Mouse (Mus musculus) cerebellum, postnatal 4 days (tissue): ENCODE data around the gene Rtn1.

Source experiments
- DNase-seq, 2 experiments: peaks; one replicate each; pipeline ENCODE4 v3.0.0; 2022; ENCODE audit warnings: low spot score in 2 of 2, mixed read lengths in 1 of 2

Gene Rtn1

DNA sequence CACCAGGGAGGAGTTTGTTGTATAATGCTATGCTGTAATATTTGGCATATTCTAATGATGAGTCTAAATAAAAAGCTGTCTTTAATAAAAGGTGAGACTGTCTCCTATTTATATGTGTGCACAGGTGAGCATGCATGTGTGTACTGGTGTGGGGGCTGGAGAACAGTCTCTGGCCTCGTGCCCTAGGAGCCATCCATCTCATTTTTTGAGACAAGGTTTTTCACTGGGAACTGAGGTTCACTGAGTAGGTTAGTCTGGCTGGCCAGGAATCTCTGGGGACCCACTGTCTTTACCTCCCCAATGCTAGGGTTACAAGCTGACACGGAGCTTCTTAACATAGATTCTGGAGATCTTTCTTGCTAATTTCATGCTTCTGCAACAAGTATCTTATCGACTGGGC lies 176.7 kb downstream of the Rtn1 start:
- no peak for DNase-seq

DNA sequence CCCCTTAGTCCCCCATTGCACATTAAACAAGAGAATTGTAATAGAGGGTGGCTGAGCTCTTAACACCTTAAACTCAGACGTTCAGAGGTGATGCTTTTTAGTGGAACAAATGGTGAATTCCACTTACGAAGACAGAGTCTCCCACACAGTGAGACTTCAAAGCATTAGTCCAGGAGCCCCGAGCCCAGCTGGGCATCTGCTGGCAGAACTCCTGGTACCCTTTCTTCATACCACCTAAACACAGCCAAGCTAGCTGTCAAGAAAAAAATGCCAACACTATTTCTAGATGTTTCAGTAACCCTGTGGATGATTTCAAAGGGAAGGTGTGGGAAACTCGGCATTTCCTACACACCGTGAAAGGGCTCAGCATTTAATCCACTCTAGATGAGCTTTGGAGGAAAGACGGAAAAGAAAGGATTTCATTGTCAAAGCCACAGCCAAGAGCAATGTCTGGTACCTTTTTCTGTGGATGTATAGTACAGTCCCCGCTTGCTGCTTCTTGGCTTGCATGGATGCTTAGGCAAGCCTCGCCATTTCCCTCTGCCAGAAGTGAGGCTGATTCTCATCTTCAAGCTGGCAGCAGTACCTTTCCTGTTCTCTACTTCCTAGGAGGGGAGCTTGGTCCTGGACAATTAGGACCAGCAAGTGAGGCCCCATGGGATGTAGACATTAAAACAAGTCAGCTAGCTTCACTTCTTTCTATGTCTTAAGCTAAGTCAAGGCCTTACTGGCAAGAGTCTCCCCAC lies 179.2 kb downstream of the Rtn1 start:
- no peak for DNase-seq

DNA sequence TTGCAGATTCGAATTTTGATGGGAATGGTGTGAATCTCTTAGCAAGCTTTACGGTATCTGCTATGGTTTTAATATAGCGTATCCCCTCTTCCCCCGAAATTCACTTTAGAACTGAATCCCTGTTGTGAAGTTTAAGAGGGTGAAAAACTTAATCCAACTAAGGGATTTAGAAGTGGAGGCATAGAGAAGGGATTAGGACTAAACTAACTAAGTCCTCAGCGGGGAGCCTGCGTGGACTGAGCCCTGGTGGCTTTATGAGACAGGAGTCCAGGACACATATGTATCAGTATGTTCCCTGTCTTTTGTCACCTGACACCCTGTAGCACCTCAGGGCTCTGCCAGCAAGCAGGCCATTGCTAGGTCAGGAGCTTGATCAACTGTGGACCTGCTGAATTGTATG lies 181.1 kb downstream of the Rtn1 start:
- DNase-seq, result no peak

DNA sequence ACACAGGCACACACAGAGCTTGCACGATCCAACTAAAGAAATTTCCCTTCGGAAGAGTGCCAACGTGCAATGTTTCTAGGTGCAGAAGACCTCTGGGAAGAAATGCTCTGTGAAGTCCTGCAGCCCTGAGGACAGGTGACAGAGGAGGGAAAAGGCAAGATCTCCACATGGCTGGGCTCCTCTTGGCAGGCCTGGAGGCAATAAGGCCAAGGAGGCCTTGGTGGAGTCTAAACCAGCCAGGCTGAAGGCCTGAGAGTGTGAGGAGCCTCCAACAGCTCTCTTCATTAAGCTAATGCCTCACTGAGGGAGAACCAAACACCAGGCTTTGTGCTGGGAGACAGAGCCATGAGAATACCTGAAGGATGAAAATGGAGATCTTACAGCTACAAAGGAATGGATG lies 183.5 kb downstream of the Rtn1 start:
- DNase-seq, result no peak

DNA sequence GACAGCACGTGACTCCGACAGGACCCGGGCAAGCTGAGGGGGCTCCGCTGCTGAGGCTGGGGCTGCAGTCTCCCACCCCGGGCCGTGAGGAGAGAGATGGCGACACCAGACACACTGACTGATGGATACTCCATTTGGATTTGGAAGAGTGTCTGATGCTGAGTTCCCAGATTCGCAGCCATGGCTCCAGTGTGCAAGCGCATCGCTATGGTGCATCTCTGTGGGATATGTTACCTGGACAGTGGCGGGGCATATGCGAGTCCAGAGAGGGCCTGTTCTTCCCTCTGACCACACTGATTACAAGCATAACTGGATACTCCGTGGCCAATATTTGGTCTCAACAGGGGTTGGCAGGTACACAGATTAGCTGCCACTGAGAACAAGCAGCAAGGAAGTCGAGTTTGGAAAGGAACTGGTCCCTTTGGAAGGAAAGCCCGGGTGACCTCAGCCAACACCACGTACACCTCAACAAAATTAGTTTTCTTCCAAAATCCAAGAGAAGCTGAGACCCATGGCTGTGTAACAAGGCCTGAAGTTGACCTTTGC lies 185.2 kb downstream of the Rtn1 start:
- DNase-seq, result no peak

DNA sequence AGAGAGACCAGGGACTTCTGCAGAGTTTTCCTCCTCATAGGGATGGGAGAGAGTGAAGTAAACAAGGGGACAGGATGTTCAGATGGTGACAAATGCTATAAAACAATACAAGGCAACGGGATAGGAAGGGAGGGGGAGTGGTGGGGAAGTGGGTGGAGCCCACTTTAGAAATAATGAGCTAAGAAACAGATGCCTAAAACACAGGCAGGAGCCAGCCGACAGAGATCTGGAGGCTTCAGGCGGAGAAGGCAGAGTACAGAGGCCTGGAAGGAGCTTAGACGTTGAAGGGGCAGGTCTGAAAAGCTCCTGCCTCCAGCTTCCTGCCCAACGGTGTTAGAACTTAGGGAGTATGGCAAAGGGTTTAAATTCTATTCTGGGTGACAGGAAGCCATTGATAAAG lies 195.3 kb downstream of the Rtn1 start:
- no peak for DNase-seq

DNA sequence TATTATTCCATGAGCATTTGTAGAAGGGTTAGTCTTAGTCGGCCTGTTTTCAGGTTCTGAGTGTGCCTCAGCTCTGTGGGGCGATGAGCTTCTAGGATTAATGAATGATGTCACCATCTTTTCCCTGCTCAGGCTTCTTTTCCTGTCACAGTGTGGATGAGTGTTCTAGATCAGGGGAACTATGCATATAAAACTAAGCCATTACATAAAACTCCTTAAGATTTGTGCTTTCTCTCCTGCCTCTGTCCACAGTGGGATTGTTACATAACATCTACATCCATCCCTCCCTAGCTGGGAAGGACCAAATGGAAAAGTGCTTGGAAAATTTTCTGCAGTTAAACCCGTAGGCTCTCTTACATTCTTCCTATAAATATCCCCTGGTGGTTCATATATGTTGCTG lies 208.0 kb downstream of the Rtn1 start:
- no peak for DNase-seq

DNA sequence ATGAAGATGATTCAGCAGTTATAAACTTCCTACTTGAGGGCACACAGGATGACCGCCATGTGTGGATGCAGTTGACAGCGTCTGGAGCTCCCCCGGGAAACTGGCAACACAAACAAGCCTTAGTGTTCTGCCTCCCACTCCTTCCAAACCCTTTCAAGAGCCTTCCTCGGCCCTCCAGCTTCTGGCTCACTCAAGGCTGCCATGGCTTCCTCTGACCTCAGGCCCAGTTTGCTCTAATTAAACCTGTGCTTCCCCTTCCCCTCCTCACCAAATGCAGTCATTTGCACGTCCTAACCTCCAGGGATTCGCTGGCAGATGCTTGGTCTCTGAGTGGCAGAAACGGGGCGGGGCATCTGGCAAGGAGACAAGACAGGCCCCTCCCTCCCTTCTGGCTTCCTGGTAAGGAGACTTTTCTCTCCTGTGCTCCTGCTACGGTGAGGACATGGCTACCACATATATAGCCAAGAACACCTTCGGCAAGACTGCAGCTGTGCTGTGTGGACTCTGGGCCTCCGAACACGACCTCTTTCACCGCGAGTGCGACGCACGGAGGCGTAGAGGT lies 210.8 kb downstream of the Rtn1 start:
- DNase-seq, result peak; percentile 26 to 71

DNA sequence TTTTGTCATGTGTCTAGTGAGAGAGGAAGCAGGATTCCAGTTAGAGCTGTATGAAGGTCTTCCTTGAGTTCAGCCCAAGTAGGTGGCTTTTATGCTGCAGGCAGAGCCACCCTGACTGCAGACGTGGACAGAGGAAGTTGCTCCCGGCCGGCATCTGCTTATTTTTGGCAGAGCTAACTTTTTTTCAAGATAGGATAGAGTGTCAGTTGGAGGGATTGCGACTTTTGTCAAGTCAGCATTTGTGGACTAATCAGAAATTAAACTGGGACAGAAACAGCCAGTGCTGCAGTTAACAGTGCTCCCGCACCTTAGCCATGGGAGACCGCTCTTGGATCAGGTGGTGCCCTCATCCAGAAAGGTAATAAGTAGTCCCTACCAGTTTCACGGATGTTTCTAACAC lies 211.4 kb downstream of the Rtn1 start:
- DNase-seq, result no peak

DNA sequence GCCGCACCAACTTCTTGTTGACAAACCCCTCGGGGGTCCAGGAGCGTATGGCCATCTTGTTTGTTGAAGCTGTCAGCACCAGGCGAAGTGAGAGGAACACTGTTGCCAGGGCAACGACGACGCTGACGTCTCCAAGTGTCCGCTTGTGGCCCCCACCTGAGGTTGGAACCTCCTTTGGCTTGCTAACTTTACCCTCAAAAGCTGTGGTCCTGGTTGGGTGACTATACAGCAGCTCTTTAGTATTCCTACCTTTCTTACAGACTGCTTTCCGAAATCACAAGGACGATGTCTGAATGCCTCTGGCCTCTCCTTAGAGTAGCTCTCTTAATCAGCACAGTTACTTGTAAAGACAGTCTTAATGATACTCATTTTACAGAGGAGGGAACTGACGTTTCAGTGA lies 223.9 kb downstream of the Rtn1 start, which contains the start of gene Ccdc175:
Ccdc175 (minus strand) TSS at position 101 of the 400 bp plus-strand sequence.
- DNase-seq, result no peak

DNA sequence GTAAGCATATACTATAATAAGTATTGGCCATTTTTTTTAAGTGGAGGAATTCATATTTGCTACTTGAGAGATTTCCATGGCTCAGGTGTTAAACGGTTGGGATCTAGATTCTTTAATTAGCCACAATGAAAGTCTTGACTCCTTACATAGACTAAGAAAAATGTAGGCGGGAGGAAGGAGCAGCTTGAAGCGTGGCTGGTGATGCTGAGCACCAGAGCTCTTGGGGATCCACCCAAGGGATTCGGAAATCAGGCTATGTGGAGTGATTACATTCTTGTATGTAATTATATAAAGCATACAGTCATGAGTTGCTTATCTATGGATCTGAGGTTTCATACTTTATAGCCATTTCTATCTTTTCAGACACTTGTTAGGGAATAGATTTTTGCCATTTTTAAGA lies 229.3 kb downstream of the Rtn1 start:
- DNase-seq, result no peak

DNA sequence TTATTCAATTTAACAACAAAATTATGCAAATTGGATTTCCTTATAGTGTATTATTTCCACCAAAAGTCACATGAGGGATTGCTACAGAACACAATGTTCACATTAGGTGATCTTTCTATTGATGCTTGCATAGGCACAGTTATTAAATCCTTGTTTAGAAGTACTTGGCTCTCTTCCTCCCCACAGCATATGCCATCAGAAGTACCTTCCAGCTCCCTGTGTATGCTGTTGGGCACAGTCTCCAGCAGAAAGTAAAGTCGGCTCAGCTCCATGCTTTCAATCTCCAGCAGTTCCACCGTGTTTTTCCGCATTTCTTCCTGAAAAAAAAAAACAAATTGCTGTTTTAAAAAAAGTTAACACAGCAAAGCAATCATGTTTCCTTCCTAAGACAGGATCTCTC lies 230.5 kb downstream of the Rtn1 start:
- no peak for DNase-seq
